Mouse (Mus musculus): ENCODE data around the gene Cntd1.

DNA sequence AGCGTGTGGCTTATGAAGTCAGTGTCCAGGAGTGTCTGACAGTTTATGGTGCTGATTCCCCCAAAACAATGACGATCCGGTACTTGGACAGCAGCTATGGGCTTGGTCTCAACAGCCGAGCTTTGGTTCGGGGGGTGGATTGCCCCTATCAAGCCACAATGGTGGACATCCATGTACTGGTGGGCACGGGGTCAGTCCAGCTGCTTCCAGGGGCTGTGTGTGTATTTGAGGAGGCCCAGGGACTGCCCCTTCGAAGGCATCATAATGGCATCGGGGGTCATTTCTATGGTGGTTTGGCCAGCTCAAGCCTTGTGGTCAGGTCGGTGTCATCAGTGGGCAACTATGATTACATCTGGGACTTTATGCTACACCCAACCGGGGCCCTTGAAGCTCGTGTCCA lies 47.3 kb downstream of the Cntd1 start:
- TF ChIP-seq EP300 (IDR thresholded peaks at IDR 0.05), result no peak
- TF ChIP-seq CTCF (IDR thresholded peaks at IDR 0.05), result no peak

Data from lung, postnatal 0 days (tissue).